Mouse (Mus musculus) cerebellum, adult (tissue): Measurements from ENCODE around the gene Ptar1.
A peak's percentile ranks its signal among the peaks of the same experiment; 100 is the strongest.
"Not testable (repeated sequence)": the region's sequence is repeated elsewhere in the genome, so short reads cannot be mapped to it uniquely, and the experiment has no call there.

Experiments
- ATAC-seq: cut with Nextera tagmentation; 2 replicates; pipeline ENCODE4 v1.9.2; 2017; ENCODE audit warnings: mild to moderate bottlenecking, moderate library complexity, mixed read lengths; ENCODE audit not compliant: insufficient number of reproducible peaks, low FRiP score, low TSS enrichment

Gene Ptar1

GRCm38 (mm10) chr19:23687296-23688021, at the start of gene Ptar1:
Ptar1 (plus strand) TSS chr19:23687429.
- ATAC-seq: peak; percentile 93

GRCm38 (mm10) chr19:23643819-23644218, 43.4 kb upstream of the Ptar1 start:
- no peak for ATAC-seq

GRCm38 (mm10) chr19:23645347-23645746, 41.9 kb upstream of the Ptar1 start:
- ATAC-seq: no peak

GRCm38 (mm10) chr19:23647308-23647707, 39.9 kb upstream of the Ptar1 start:
- no peak for ATAC-seq

GRCm38 (mm10) chr19:23652644-23653043, 34.6 kb upstream of the Ptar1 start, which contains the start of gene 1700028P14Rik:
1700028P14Rik (minus strand) TSS chr19:23652812.
- peak; percentile 26; the same call in 1 of the 2 replicates for ATAC-seq

GRCm38 (mm10) chr19:23653154-23653553, 34.1 kb upstream of the Ptar1 start:
- ATAC-seq: no peak

GRCm38 (mm10) chr19:23657261-23657932, 29.8 kb upstream of the Ptar1 start:
- ATAC-seq: no peak

- no peak for ATAC-seq
Observed at GRCm38 (mm10) chr19:23658350-23658749, 28.9 kb upstream of the Ptar1 start.

GRCm38 (mm10) chr19:23664083-23664482, 23.1 kb upstream of the Ptar1 start:
- no peak for ATAC-seq

- no peak for ATAC-seq
Observed at GRCm38 (mm10) chr19:23668142-23668655, 19.0 kb upstream of the Ptar1 start.

- no peak for ATAC-seq
Observed at GRCm38 (mm10) chr19:23673021-23673420, 14.2 kb upstream of the Ptar1 start.

- ATAC-seq: not testable (repeated sequence)
Observed at GRCm38 (mm10) chr19:23675656-23676055, 11.6 kb upstream of the Ptar1 start.

- no peak for ATAC-seq
Observed at GRCm38 (mm10) chr19:23686962-23687295, 300 bp upstream of the Ptar1 start.

- ATAC-seq: no peak
Observed at GRCm38 (mm10) chr19:23688421-23688946, 1.3 kb downstream of the Ptar1 start.

GRCm38 (mm10) chr19:23694344-23694743, 7.1 kb downstream of the Ptar1 start:
- ATAC-seq: peak; percentile 90

- no peak for ATAC-seq
Observed at GRCm38 (mm10) chr19:23697861-23698260, 10.6 kb downstream of the Ptar1 start.

- no peak for ATAC-seq
Observed at GRCm38 (mm10) chr19:23698366-23698765, 11.1 kb downstream of the Ptar1 start.

- no peak for ATAC-seq
Observed at GRCm38 (mm10) chr19:23699131-23699530, 11.9 kb downstream of the Ptar1 start.

GRCm38 (mm10) chr19:23702896-23703295, 15.7 kb downstream of the Ptar1 start:
- ATAC-seq: no peak

- ATAC-seq: no peak
Observed at GRCm38 (mm10) chr19:23705383-23705782, 18.2 kb downstream of the Ptar1 start.

GRCm38 (mm10) chr19:23746506-23746905, 59.3 kb downstream of the Ptar1 start:
- no peak for ATAC-seq
